Mouse (Mus musculus) brain, embryonic 14.5 days (tissue): Measurements from ENCODE around the gene Edn2. TPM values are rescaled to one million over a fixed set of nuclear protein-coding genes. Genes with fewer than 3 reads are reported as not detected.
A peak's percentile ranks its signal among the peaks of the same experiment; 100 is the strongest.

Source experiments
- DNase-seq: peaks from one replicate; pipeline ENCODE4 v3.0.0-alpha.2; 2011; ENCODE audit warnings: low read depth
- CTCF ChIP-seq: fragments of 200-500 bp; IDR thresholded peaks from 2 replicates; pipeline ENCODE4 v1.5.1; 2012; ENCODE audit warnings: inconsistent platforms, mild to moderate bottlenecking, moderate library complexity, borderline replicate concordance; ENCODE audit not compliant: insufficient read depth, insufficient read length; ENCODE audit errors: extremely low read depth
- POLR2A ChIP-seq: fragments of 200-500 bp; IDR thresholded peaks from 2 replicates; pipeline ENCODE4 v1.6.1; 2012; ENCODE audit warnings: mild to moderate bottlenecking, inconsistent platforms, borderline replicate concordance; ENCODE audit not compliant: poor library complexity, insufficient read depth, insufficient read length, severe bottlenecking; ENCODE audit errors: extremely low read depth
- polyA plus RNA-seq: library from polyadenylated mRNA; depleted of rRNA; stranded (reverse); fragments of >200 nt; gene quantifications from 2 replicates; pipeline ENCODE4 v1.2.3, GENCODE M21; 2012; rRNA removed

Edn2 gene
- polyA plus RNA-seq, 1 experiment, result not detected

GRCm38 (mm10) chr4:120194026-120194425, 33.0 kb downstream of the Edn2 start:
- TF ChIP-seq POLR2A, result no peak
- TF ChIP-seq CTCF, result no peak
- no peak for DNase-seq

- DNase-seq, result no peak
- TF ChIP-seq CTCF (no peak), POLR2A (no peak)
These were observed 34.0 kb downstream of the Edn2 start for GRCm38 (mm10) chr4:120194965-120195364.

- peak; percentile 24 for DNase-seq
- TF ChIP-seq CTCF (no peak), POLR2A (no peak)
These were observed 38.3 kb downstream of the Edn2 start for GRCm38 (mm10) chr4:120199184-120199885.

- TF ChIP-seq POLR2A (no peak), CTCF (no peak)
These were observed 39.7 kb downstream of the Edn2 start for GRCm38 (mm10) chr4:120200551-120201266.

GRCm38 (mm10) chr4:120204357-120204942, 43.4 kb downstream of the Edn2 start:
- TF ChIP-seq POLR2A (no peak), CTCF (no peak)
- DNase-seq, result peak; percentile 57

More at GRCm38 (mm10) chr4:120200551-120201266, 39.7 kb downstream of the Edn2 start:
- DNase-seq, result peak; percentile 36

- DNase-seq, result peak; percentile 25
- TF ChIP-seq CTCF (no peak), POLR2A (no peak)
These were observed 45.5 kb downstream of the Edn2 start for GRCm38 (mm10) chr4:120206471-120206891.

- TF ChIP-seq POLR2A (no peak), CTCF (no peak)
- no peak for DNase-seq
These were observed 51.1 kb downstream of the Edn2 start for GRCm38 (mm10) chr4:120212080-120212479.

- TF ChIP-seq CTCF (no peak), POLR2A (no peak)
- peak; percentile 61 for DNase-seq
These were observed 51.8 kb downstream of the Edn2 start for GRCm38 (mm10) chr4:120212812-120213211.

- peak; percentile 86 for DNase-seq
- TF ChIP-seq CTCF (peak; percentile 79), POLR2A (no peak)
These were observed 55.0 kb downstream of the Edn2 start for GRCm38 (mm10) chr4:120215915-120216591.

GRCm38 (mm10) chr4:120216883-120217282, 55.9 kb downstream of the Edn2 start:
- TF ChIP-seq POLR2A (no peak), CTCF (no peak)

More at GRCm38 (mm10) chr4:120216883-120217282, 55.9 kb downstream of the Edn2 start:
- DNase-seq, result no peak

Other genes with a start within 250 kb of the Edn2 start
- gene AL607142.1, start 96.2 kb upstream of the Edn2 start, polyA plus RNA-seq, result not detected in 2 replicates
- gene Foxo6, start 126.1 kb downstream of the Edn2 start, polyA plus RNA-seq, result 22.7 and 35.4 TPM in 2 replicates
- gene Scmh1, start 244.1 kb downstream of the Edn2 start, polyA plus RNA-seq, result 94.9 and 123 TPM in 2 replicates